Mouse (Mus musculus) CD8-positive naive resting alpha-beta T cell, adult 57 days (primary cell): Measurements from ENCODE around the gene Paqr6. TPM values are rescaled to one million over a fixed set of nuclear protein-coding genes. Genes with fewer than 3 reads are reported as not detected.

Experiments
- total RNA-seq: library from RNA; stranded (reverse); gene quantifications from one replicate; pipeline ENCODE4 v1.2.4, GENCODE M21; 2023

Paqr6 gene
- 0.46 TPM for total RNA-seq

DNA sequence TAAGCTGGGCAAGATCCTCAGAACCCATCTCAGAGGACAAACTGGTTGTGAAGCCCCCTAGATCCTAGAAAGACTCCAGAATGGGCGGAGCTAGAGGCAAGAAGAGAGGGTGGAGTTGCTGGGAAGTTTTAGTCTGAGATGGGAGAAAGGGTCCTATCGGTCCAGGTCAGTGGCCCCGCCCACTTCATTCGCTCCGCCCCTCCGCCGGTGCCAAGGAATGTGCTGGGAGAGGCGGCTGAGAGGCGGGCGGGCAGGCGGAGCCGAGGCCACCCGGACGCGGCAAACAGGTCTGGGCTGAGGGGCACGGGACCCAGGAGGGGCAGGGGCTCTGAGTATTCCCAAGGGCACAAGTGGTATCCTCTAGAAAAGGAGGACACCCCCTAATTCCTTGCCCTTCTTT, at the start of gene Paqr6:
Gene Paqr6, plus strand, starts transcription at position 248 of the 400 bp plus-strand sequence.

GRCm38 (mm10) chr3:88324951-88325405, 39.4 kb upstream of the Paqr6 start, which contains the start of gene Glmp:
TSS of gene Glmp (plus strand) at chr3:88325023.

GRCm38 (mm10) chr3:88336058-88337013, 28.0 kb upstream of the Paqr6 start, which contains the start of the genes Tmem79 and Smg5:
TSS of gene Tmem79 (minus strand) at chr3:88336148.
TSS of gene Smg5 (plus strand) at chr3:88336260.

DNA sequence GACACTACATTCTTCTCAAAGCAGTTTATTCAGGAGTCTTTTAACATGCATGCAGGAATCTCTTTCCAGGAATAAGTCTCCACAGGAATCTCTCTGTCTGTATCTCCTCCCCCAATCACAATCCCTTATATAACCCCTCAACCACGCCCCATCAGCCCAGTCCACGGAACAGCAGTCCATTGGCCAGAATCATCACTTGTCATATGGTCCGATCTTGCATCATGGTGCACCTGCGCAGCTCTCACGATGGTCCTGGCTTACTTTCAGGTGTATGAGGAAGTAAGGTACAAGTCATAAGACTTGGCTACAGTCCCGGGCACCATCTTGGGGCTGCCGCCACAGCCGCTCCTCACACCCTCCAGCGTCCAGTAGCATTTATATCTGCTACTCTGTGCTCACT, 8.3 kb downstream of the Paqr6 start, which contains the start of gene Bglap3:
Gene Bglap3, minus strand, starts transcription at position 101 of the 400 bp plus-strand sequence.

GRCm38 (mm10) chr3:88378599-88378998, 14.2 kb downstream of the Paqr6 start, which contains the start of gene Bglap2:
TSS of gene Bglap2 (minus strand) at chr3:88378699.

DNA sequence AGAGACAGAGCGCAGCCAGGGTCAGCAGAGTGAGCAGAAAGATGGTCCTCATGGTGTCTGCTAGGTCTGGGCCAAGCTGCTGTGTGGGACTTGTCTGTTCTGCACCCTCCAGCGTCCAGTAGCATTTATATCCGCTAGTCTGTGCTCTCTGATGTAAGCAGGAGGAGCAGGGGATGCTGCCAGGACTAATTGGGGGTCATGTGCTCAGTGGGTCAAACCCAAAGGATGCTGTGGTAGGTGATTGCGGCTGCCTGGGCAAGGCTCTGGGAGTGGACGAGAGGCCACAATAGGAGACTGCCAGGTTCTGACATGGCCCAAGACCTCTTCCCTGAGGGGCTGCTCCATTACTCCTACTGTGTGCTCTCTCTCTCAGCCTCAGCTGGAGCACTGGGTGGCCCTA, 20.0 kb downstream of the Paqr6 start, which contains the start of gene Bglap:
Gene Bglap, minus strand, starts transcription at position 101 of the 400 bp plus-strand sequence.

GRCm38 (mm10) chr3:88409741-88410644, 45.6 kb downstream of the Paqr6 start, which contains the start of gene Pmf1:
TSS of gene Pmf1 (minus strand) at chr3:88410331.

Other genes starting within 250 kb of the Paqr6 start
- gene Mef2d, start 222.2 kb upstream of the Paqr6 start, total RNA-seq = 328 TPM
- not detected for gene Rhbg, start 109.9 kb upstream of the Paqr6 start, total RNA-seq
- not detected for gene Gm38392, start 77.4 kb upstream of the Paqr6 start, total RNA-seq
- 6.6 TPM for gene Tsacc, start 67.6 kb upstream of the Paqr6 start, total RNA-seq
- 189 TPM for gene Cct3, start 67.5 kb upstream of the Paqr6 start, total RNA-seq
- gene Glmp, start 39.6 kb upstream of the Paqr6 start, total RNA-seq = 91.9 TPM
- gene Tmem79, start 28.4 kb upstream of the Paqr6 start, total RNA-seq = 0.28 TPM
- 121 TPM for gene Smg5, start 28.3 kb upstream of the Paqr6 start, total RNA-seq
- not detected for gene Bglap3, start 8.2 kb downstream of the Paqr6 start, total RNA-seq
- gene Bglap2, start 14.1 kb downstream of the Paqr6 start, total RNA-seq = not detected
- not detected for gene Bglap, start 19.9 kb downstream of the Paqr6 start, total RNA-seq
- 36.7 TPM for gene Pmf1, start 45.7 kb downstream of the Paqr6 start, total RNA-seq
- gene Slc25a44, start 60.6 kb downstream of the Paqr6 start, total RNA-seq = 14.5 TPM
- 112 TPM for gene Sema4a, start 96.6 kb downstream of the Paqr6 start, total RNA-seq
- gene Lmna, start 145.4 kb downstream of the Paqr6 start, total RNA-seq = 7.0 TPM
- 3.4 TPM for gene Mex3a, start 167.8 kb downstream of the Paqr6 start, total RNA-seq
- 1.1 TPM for gene Rab25, start 183.7 kb downstream of the Paqr6 start, total RNA-seq
- 68.6 TPM for gene Lamtor2, start 188.5 kb downstream of the Paqr6 start, total RNA-seq
- 47.2 TPM for gene Ubqln4, start 189.2 kb downstream of the Paqr6 start, total RNA-seq
- gene Ssr2, start 211.3 kb downstream of the Paqr6 start, total RNA-seq = 59.0 TPM
- 198 TPM for gene Arhgef2, start 241.4 kb downstream of the Paqr6 start, total RNA-seq